Mouse (Mus musculus) pancreas, adult 10 weeks (tissue): Measurements from ENCODE around the gene Prame. TPM values are rescaled to one million over a fixed set of nuclear protein-coding genes. Genes with fewer than 3 reads are reported as not detected.

Experiments
- polyA plus RNA-seq: library from polyadenylated mRNA; stranded (reverse); fragments of 350-450 nt; fragmentation: Illumina TruSeq; extraction: RNeasy Lipid Tissue Mini Kit (QIAGEN cat#74804); gene quantifications from one replicate; pipeline ENCODE4 v1.2.3, GENCODE M21; 2015; ENCODE audit warnings: low read depth, low replicate concordance; ENCODE audit not compliant: insufficient read depth

Gene Prame
- polyA plus RNA-seq, result not detected

GRCm38 (mm10) chrX:135627605-135628004, at the start of gene Prame:
TSS of gene Prame (minus strand) at chrX:135627705.

GRCm38 (mm10) chrX:135598677-135599076, 28.8 kb downstream of the Prame start, which contains the start of gene Nxf7:
TSS of gene Nxf7 (minus strand) at chrX:135598777.

Other genes starting within 250 kb of the Prame start
- not detected for gene Gm7903, start 193.9 kb downstream of the Prame start, polyA plus RNA-seq
- not detected for gene AV320801, start 133.1 kb downstream of the Prame start, polyA plus RNA-seq
- not detected for gene Nxf7, start 28.9 kb downstream of the Prame start, polyA plus RNA-seq
- not detected for gene Tcp11x2, start 66.1 kb upstream of the Prame start, polyA plus RNA-seq
- gene Tmsb15a, start 97.6 kb upstream of the Prame start, polyA plus RNA-seq, result not detected
- gene Armcx5, start 115.0 kb upstream of the Prame start, polyA plus RNA-seq, result 1.9 TPM
- gene Gprasp1, start 115.0 kb upstream of the Prame start, polyA plus RNA-seq, result 10.3 TPM
- gene Bhlhb9, start 169.9 kb upstream of the Prame start, polyA plus RNA-seq, result 3.6 TPM
- 3.3 TPM for gene Gprasp2, start 211.3 kb upstream of the Prame start, polyA plus RNA-seq